9 mouse cellular contexts compared by ENCODE assay signal in genomic region chr2:33871181-33871520, GRCm38 (mm10). TPM values are rescaled to one million over a fixed set of nuclear protein-coding genes. Genes with fewer than 3 reads are reported as not detected.
DNase-seq lines count a peak whose midpoint lies in the region; ATAC-seq and TF ChIP-seq lines count a peak whose summit lies in the region.
"Had no signal": no experiment of that assay in that cellular context is flagged by ENCODE, and none has a peak within 500 bp of the region (broad histone marks: within the 10 kb centered on the region; RNA-seq: fewer than 3 reads in every experiment).

No protein-coding gene starts in this region.

- TF ChIP-seq POLR2A in thymus, adult 2 months (IDR thresholded peaks at IDR 0.05; ENCODE audit: control insufficient read depth, extremely low read depth, insufficient read depth, low read length, poor library complexity), result no peak

- H3K9ac ChIP-seq in hindbrain, embryonic 14.5 days, result 0 out of 2 replicates have a peak overlapping the region, but pooled peaks have one; percentile 1
- H3K9ac ChIP-seq in hindbrain, postnatal 0 days (replicated peaks; ENCODE audit: low read length), result no peak overlapping the region
- no peak overlapping the region for H3K9ac ChIP-seq in liver, embryonic 12.5 days

- peaks cover 31% of the 10 kb centered on the region for H3K4me1 ChIP-seq in hindbrain, embryonic 14.5 days (replicated peaks; ENCODE audit: control insufficient read depth, insufficient read depth, low read length)
- peaks cover 13% of the 10 kb centered on the region; the same call in 1 of the 2 replicates for H3K4me1 ChIP-seq in hindbrain, postnatal 0 days (ENCODE audit: insufficient read depth, low read length)
- H3K4me1 ChIP-seq in thymus, adult 2 months (replicated peaks; ENCODE audit: control insufficient read depth, insufficient read depth, low read length), result peaks cover 57% of the 10 kb centered on the region
- peaks cover 72% of the 10 kb centered on the region for H3K4me1 ChIP-seq in liver, embryonic 12.5 days

- H3K27ac ChIP-seq in hindbrain, embryonic 14.5 days, result peak overlapping the region; percentile 45; the same call in 1 of the 2 replicates
- no peak overlapping the region for H3K27ac ChIP-seq in hindbrain, postnatal 0 days
- peak overlapping the region; percentile 93 for H3K27ac ChIP-seq in thymus, adult 2 months (ENCODE audit: control insufficient read depth, insufficient read depth, low read length)
- peak overlapping the region; percentile 68 for H3K27ac ChIP-seq in liver, embryonic 12.5 days

- no peak overlapping the region for H3K4me2 ChIP-seq in hindbrain, embryonic 14.5 days (replicated peaks)
- no peak overlapping the region for H3K4me2 ChIP-seq in hindbrain, postnatal 0 days (ENCODE audit: low read depth, low read length)
- H3K4me2 ChIP-seq in liver, embryonic 12.5 days, result no peak overlapping the region

- H3K36me3 ChIP-seq in hindbrain, embryonic 14.5 days (replicated peaks; ENCODE audit: control insufficient read depth, insufficient read depth), result peaks cover 25% of the 10 kb centered on the region
- peaks cover 18% of the 10 kb centered on the region for H3K36me3 ChIP-seq in hindbrain, postnatal 0 days (ENCODE audit: insufficient read depth, low read length)
- H3K36me3 ChIP-seq in thymus, adult 2 months (ENCODE audit: control insufficient read depth, insufficient read depth, low read length), result peaks cover 24% of the 10 kb centered on the region
- peaks cover 31% of the 10 kb centered on the region for H3K36me3 ChIP-seq in liver, embryonic 12.5 days

- no peak overlapping the region for H3K4me3 ChIP-seq in hindbrain, embryonic 14.5 days (replicated peaks; ENCODE audit: low read length)
- H3K4me3 ChIP-seq in hindbrain, postnatal 0 days (ENCODE audit: low read length), result no peak overlapping the region
- H3K4me3 ChIP-seq in thymus, adult 2 months (ENCODE audit: control insufficient read depth, insufficient read depth, low read length), result no peak overlapping the region
- no peak overlapping the region for H3K4me3 ChIP-seq in liver, embryonic 12.5 days

- H3K27me3 ChIP-seq in hindbrain, embryonic 14.5 days (ENCODE audit: control insufficient read depth, insufficient read depth, low read length), result no peaks in the 10 kb centered on the region
- no peaks in the 10 kb centered on the region for H3K27me3 ChIP-seq in hindbrain, postnatal 0 days (ENCODE audit: insufficient read depth, low read length)
- no peaks in the 10 kb centered on the region for H3K27me3 ChIP-seq in thymus, adult 2 months (ENCODE audit: control insufficient read depth, insufficient read depth, low read length)
- no peaks in the 10 kb centered on the region for H3K27me3 ChIP-seq in liver, embryonic 12.5 days (replicated peaks)

- WGBS in hindbrain, embryonic 14.5 days, result 76% methylated on average over 4 of the region's 4 CpGs
- 84% methylated on average over 4 of the region's 4 CpGs for WGBS in hindbrain, postnatal 0 days
- 94% methylated on average over 4 of the region's 4 CpGs for WGBS in thymus, adult 2 months
- 67% methylated on average over 4 of the region's 4 CpGs for WGBS in liver, embryonic 12.5 days (ENCODE audit: insufficient replicate concordance)

- H3K9me3 ChIP-seq in hindbrain, embryonic 14.5 days (ENCODE audit: control insufficient read depth, low read length), result no peaks in the 10 kb centered on the region
- no peaks in the 10 kb centered on the region for H3K9me3 ChIP-seq in hindbrain, postnatal 0 days (ENCODE audit: low read length)
- H3K9me3 ChIP-seq in liver, embryonic 12.5 days (replicated peaks), result no peaks in the 10 kb centered on the region

- ATAC-seq in hindbrain, embryonic 14.5 days (ENCODE audit: low FRiP score), result no peak
- ATAC-seq in hindbrain, postnatal 0 days, result no peak
- no peak for ATAC-seq in liver, embryonic 12.5 days
- ATAC-seq: forebrain, embryonic 16.5 days had no signal

- no peak for TF ChIP-seq CTCF in hindbrain, postnatal 0 days (IDR thresholded peaks at IDR 0.05; ENCODE audit: low read depth)
- no peak for TF ChIP-seq CTCF in thymus, adult 2 months (IDR thresholded peaks at IDR 0.05; ENCODE audit: borderline replicate concordance, control insufficient read depth, extremely low read depth, insufficient read depth, low read length, poor library complexity)

- DNase-seq in hindbrain, embryonic 14.5 days (ENCODE audit: low spot score), result no peak
- DNase-seq in hindbrain, postnatal 0 days (ENCODE audit: low spot score), result no peak
- DNase-seq in thymus, adult 2 months, result no peak
- no peak for DNase-seq in thymus, postnatal 4 days
- no peak for DNase-seq in adrenal gland, postnatal 25 days
- DNase-seq in thymus, postnatal 25 days, result no peak
- DNase-seq: cerebellum, postnatal 14 days had no signal

RNA-seq across cellular contexts. Expression of gene Mvb12b, which starts 16.6 kb away (rescaled TPM):
- polyA plus RNA-seq in hindbrain, embryonic 14.5 days (2014; fragmentation: Nextera tagmentation; extraction: Ambion mirVana), result 48.0 and 54.9 TPM in 2 replicates
- 134 and 142 TPM in 2 replicates for total RNA-seq in hindbrain, postnatal 0 days (2014; rRNA removed)
- 55.4 and 64.1 TPM in 2 replicates for polyA plus RNA-seq in hindbrain, postnatal 0 days (2015; fragmentation: Nextera tagmentation; extraction: Ambion mirVana)
- 79.3 and 94.9 TPM in 2 replicates for polyA plus RNA-seq in thymus, adult 2 months (2012; rRNA removed)
- polyA plus RNA-seq in liver, embryonic 12.5 days (2016; fragmentation: Nextera tagmentation; extraction: Ambion mirVana), result 21.3 and 21.6 TPM in 2 replicates
- 12.2 and 20.9 TPM in 2 replicates for total RNA-seq in adrenal gland, postnatal 25 days (2021)
